Mouse (Mus musculus): ENCODE results near the gene Nr1d1. TPM values are rescaled to one million over a fixed set of nuclear protein-coding genes. Genes with fewer than 3 reads are reported as not detected.

The Nr1d1 gene
- polyA plus RNA-seq, 1 experiment from 2014 or later, result 6.4 TPM

GRCm38 (mm10) chr11:98795714-98796514 is 20.8 kb upstream of the Nr1d1 start:
- peak overlapping the region; percentile 99 for H3K9ac ChIP-seq
- H3K27ac ChIP-seq (ENCODE audit: poor library complexity, severe bottlenecking), result peak overlapping the region; percentile 100
- WGBS, result under 1% methylated on average over 54 of the region's 74 CpGs
- ATAC-seq (ENCODE audit: insufficient number of reproducible peaks, low FRiP score), result peak; percentile 58
- no peaks in the 10 kb centered on the region for H3K9me3 ChIP-seq (replicated peaks)
- peaks cover 22% of the 10 kb centered on the region for H3K4me1 ChIP-seq (replicated peaks)
- no peaks in the 10 kb centered on the region for H3K27me3 ChIP-seq (replicated peaks)
- peaks cover 24% of the 10 kb centered on the region for H3K36me3 ChIP-seq
- H3K4me2 ChIP-seq, result peak overlapping the region; percentile 91
- peak overlapping the region; percentile 91 for H3K4me3 ChIP-seq

- Histone ChIP-seq H3K4me2 (peak within 1 kb of the TSS; percentile 91), H3K4me3 (peak within 1 kb of the TSS; percentile 91), H3K4me1 (replicated peaks) (peaks cover 22% of the 10 kb centered on the region), H3K36me3 (peaks cover 17% of the 10 kb centered on the region), H3K9ac (peak within 1 kb of the TSS; percentile 99), H3K27me3 (replicated peaks) (no peaks in the 10 kb centered on the region), H3K27ac (ENCODE audit: poor library complexity, severe bottlenecking) (peak within 1 kb of the TSS; percentile 100), H3K9me3 (replicated peaks) (no peaks in the 10 kb centered on the region)
- peak; percentile 77 for ATAC-seq (ENCODE audit: insufficient number of reproducible peaks, low FRiP score)
- WGBS, result under 1% methylated on average over 68 of the region's 89 CpGs
Measured at GRCm38 (mm10) chr11:98795015-98795713, 20.0 kb upstream of the Nr1d1 start, which contains the start of gene Msl1. Gene Msl1, plus strand, starts transcription at chr11:98795516.

- peaks cover 26% of the 10 kb centered on the region for H3K4me1 ChIP-seq (replicated peaks)
- H3K4me2 ChIP-seq, result peak overlapping the region; percentile 91
- ATAC-seq (ENCODE audit: insufficient number of reproducible peaks, low FRiP score), result peak; percentile 71
- no peaks in the 10 kb centered on the region for H3K9me3 ChIP-seq (replicated peaks)
- WGBS, result under 1% methylated on average over 30 of the region's 30 CpGs
- peak overlapping the region; percentile 99 for H3K9ac ChIP-seq
- no peaks in the 10 kb centered on the region for H3K27me3 ChIP-seq (replicated peaks)
- peaks cover 11% of the 10 kb centered on the region for H3K36me3 ChIP-seq
- H3K27ac ChIP-seq (ENCODE audit: poor library complexity, severe bottlenecking), result peak overlapping the region; percentile 100
- peak overlapping the region; percentile 91 for H3K4me3 ChIP-seq
Measured at GRCm38 (mm10) chr11:98794469-98795014, 19.4 kb upstream of the Nr1d1 start.

- H3K27me3 ChIP-seq (replicated peaks), result no peaks in the 10 kb centered on the region
- H3K4me2 ChIP-seq, result no peak overlapping the region
- no peak overlapping the region for H3K27ac ChIP-seq (ENCODE audit: poor library complexity, severe bottlenecking)
- H3K4me1 ChIP-seq (replicated peaks), result peaks cover 25% of the 10 kb centered on the region
- H3K9me3 ChIP-seq (replicated peaks), result no peaks in the 10 kb centered on the region
- H3K9ac ChIP-seq, result peak overlapping the region; percentile 30; the same call in 1 of the 2 replicates
- WGBS, result 11% methylated on average over 4 of the region's 4 CpGs
- H3K36me3 ChIP-seq, result no peaks in the 10 kb centered on the region
- no peak overlapping the region for H3K4me3 ChIP-seq
- no peak for ATAC-seq (ENCODE audit: insufficient number of reproducible peaks, low FRiP score)
Measured at GRCm38 (mm10) chr11:98792081-98792480, 16.9 kb upstream of the Nr1d1 start.

GRCm38 (mm10) chr11:98791448-98791847 is 16.3 kb upstream of the Nr1d1 start:
- Histone ChIP-seq H3K4me1 (replicated peaks) (peaks cover 29% of the 10 kb centered on the region), H3K4me2 (no peak overlapping the region), H3K27ac (ENCODE audit: poor library complexity, severe bottlenecking) (no peak overlapping the region), H3K4me3 (no peak overlapping the region), H3K9ac (no peak overlapping the region), H3K36me3 (no peaks in the 10 kb centered on the region), H3K9me3 (replicated peaks) (no peaks in the 10 kb centered on the region), H3K27me3 (replicated peaks) (no peaks in the 10 kb centered on the region)
- no peak for ATAC-seq (ENCODE audit: insufficient number of reproducible peaks, low FRiP score)
- 78% methylated on average over 1 of the region's 1 CpGs for WGBS

GRCm38 (mm10) chr11:98790631-98791205 is 15.6 kb upstream of the Nr1d1 start:
- ATAC-seq (ENCODE audit: insufficient number of reproducible peaks, low FRiP score), result no peak
- no peaks in the 10 kb centered on the region for H3K36me3 ChIP-seq
- no peak overlapping the region for H3K4me2 ChIP-seq
- WGBS, result 78% methylated on average over 5 of the region's 5 CpGs
- no peaks in the 10 kb centered on the region for H3K9me3 ChIP-seq (replicated peaks)
- H3K4me1 ChIP-seq (replicated peaks), result peaks cover 36% of the 10 kb centered on the region
- no peak overlapping the region for H3K4me3 ChIP-seq
- no peak overlapping the region for H3K9ac ChIP-seq
- H3K27me3 ChIP-seq (replicated peaks), result no peaks in the 10 kb centered on the region
- no peak overlapping the region for H3K27ac ChIP-seq (ENCODE audit: poor library complexity, severe bottlenecking)

GRCm38 (mm10) chr11:98789824-98790223 is 14.7 kb upstream of the Nr1d1 start:
- 39% methylated on average over 5 of the region's 5 CpGs for WGBS
- no peaks in the 10 kb centered on the region for H3K9me3 ChIP-seq (replicated peaks)

GRCm38 (mm10) chr11:98789219-98789807 is 14.2 kb upstream of the Nr1d1 start:
- Histone ChIP-seq H3K9ac (peak overlapping the region; percentile 81), H3K4me2 (peak overlapping the region; percentile 92), H3K27ac (ENCODE audit: poor library complexity, severe bottlenecking) (peak overlapping the region; percentile 74), H3K4me3 (peak overlapping the region; percentile 59), H3K9me3 (replicated peaks) (no peaks in the 10 kb centered on the region), H3K4me1 (replicated peaks) (peaks cover 49% of the 10 kb centered on the region), H3K27me3 (replicated peaks) (no peaks in the 10 kb centered on the region), H3K36me3 (no peaks in the 10 kb centered on the region)
- ATAC-seq (ENCODE audit: insufficient number of reproducible peaks, low FRiP score), result no peak
- 1% methylated on average over 25 of the region's 25 CpGs for WGBS

More at GRCm38 (mm10) chr11:98789824-98790223, 14.7 kb upstream of the Nr1d1 start:
- Histone ChIP-seq H3K4me3 (peak overlapping the region; percentile 59), H3K36me3 (no peaks in the 10 kb centered on the region), H3K4me2 (peak overlapping the region; percentile 92), H3K9ac (no peak overlapping the region; the same call in 1 of the 2 replicates), H3K4me1 (replicated peaks) (peaks cover 45% of the 10 kb centered on the region), H3K27ac (ENCODE audit: poor library complexity, severe bottlenecking) (no peak overlapping the region), H3K27me3 (replicated peaks) (no peaks in the 10 kb centered on the region)
- ATAC-seq (ENCODE audit: insufficient number of reproducible peaks, low FRiP score), result no peak

GRCm38 (mm10) chr11:98788550-98789218 is 13.6 kb upstream of the Nr1d1 start:
- Histone ChIP-seq H3K9me3 (replicated peaks) (no peaks in the 10 kb centered on the region), H3K9ac (peak overlapping the region; percentile 81), H3K4me1 (replicated peaks) (peaks cover 52% of the 10 kb centered on the region), H3K36me3 (no peaks in the 10 kb centered on the region), H3K4me2 (peak overlapping the region; percentile 92), H3K4me3 (peak overlapping the region; percentile 59), H3K27ac (ENCODE audit: poor library complexity, severe bottlenecking) (peak overlapping the region; percentile 96), H3K27me3 (replicated peaks) (no peaks in the 10 kb centered on the region)
- peak; percentile 84 for ATAC-seq (ENCODE audit: insufficient number of reproducible peaks, low FRiP score)
- 14% methylated on average over 18 of the region's 18 CpGs for WGBS

GRCm38 (mm10) chr11:98788139-98788538 is 13.0 kb upstream of the Nr1d1 start:
- Histone ChIP-seq H3K9me3 (replicated peaks) (no peaks in the 10 kb centered on the region), H3K9ac (peak overlapping the region; percentile 59; the same call in 1 of the 2 replicates), H3K4me3 (no peak overlapping the region), H3K4me1 (replicated peaks) (peaks cover 55% of the 10 kb centered on the region), H3K27me3 (replicated peaks) (no peaks in the 10 kb centered on the region), H3K4me2 (peak overlapping the region; percentile 92), H3K27ac (ENCODE audit: poor library complexity, severe bottlenecking) (peak overlapping the region; percentile 96), H3K36me3 (no peaks in the 10 kb centered on the region)
- 89% methylated on average over 5 of the region's 5 CpGs for WGBS
- ATAC-seq (ENCODE audit: insufficient number of reproducible peaks, low FRiP score), result no peak
